In the genomic region with DNA sequence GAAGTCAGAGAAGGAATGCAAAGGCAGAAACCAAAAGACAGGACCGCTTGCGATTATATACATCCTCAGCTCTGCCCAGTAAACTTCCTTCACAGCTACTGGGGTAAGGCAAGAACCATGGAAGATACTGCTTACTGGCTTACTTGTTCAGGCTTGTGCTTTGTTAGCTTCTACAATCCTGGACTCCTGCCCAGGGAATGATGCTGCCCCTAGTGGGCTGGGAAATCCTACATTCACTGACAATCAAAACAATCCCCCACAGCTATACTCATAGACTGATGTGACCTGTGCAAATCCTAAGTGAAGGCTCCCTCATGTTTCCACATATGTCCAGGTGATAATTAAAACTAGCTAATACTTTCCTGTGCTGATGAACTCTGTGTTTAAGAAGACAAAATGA, we compare ENCODE assay signal across 19 mouse cellular contexts.
A peak's percentile ranks its signal among the peaks of the same experiment; 100 is the strongest.
DNase-seq lines count a peak whose midpoint lies in the region.
"Had no signal": no experiment of that assay in that cellular context is flagged by ENCODE, and none has a peak within 500 bp of the region (broad histone marks: within the 10 kb centered on the region; RNA-seq: fewer than 3 reads in every experiment).

No protein-coding gene starts in this region.

- DNase-seq in cerebellum, postnatal 14 days, result peak; percentile 13 to 33
- DNase-seq in cerebellum, adult 18-20 months, result no peak
- peak; percentile 21 to 26 for DNase-seq in layer of hippocampus, postnatal 10 days (ENCODE audit: low spot score in 2 of 2)
- no peak for DNase-seq in layer of hippocampus, adult 18-20 months (ENCODE audit: low spot score in 2 of 2)
- peak; percentile 4 for DNase-seq in right cerebral cortex, postnatal 4 days
- DNase-seq in right cerebral cortex, adult 2 months (ENCODE audit: low spot score in 2 of 2), result no peak
- no peak for DNase-seq in urinary bladder, postnatal 25 days (ENCODE audit: low spot score)
- DNase-seq in urinary bladder, postnatal 10 days (ENCODE audit: low spot score), result no peak
- DNase-seq: adrenal gland, postnatal 36 days; cerebellum, adult 8-10 months; embryo, embryonic 11 days; gastrocnemius, postnatal 25 days; heart, adult 11 months; kidney, adult 11 months; liver, embryonic 13.5 days; lung, adult 18-20 months; lung, postnatal 4 days; midbrain, embryonic 14.5 days; retina, postnatal 1 day had no signal

Comparison
In these comparisons a context has a peak if more than half of its experiments do, and no peak if none do; other contexts are left out.
1. DNase-seq: peak in cerebellum, postnatal 14 days (2 of 2), layer of hippocampus, postnatal 10 days (2 of 2) and right cerebral cortex, postnatal 4 days (single experiment); none in cerebellum, adult 18-20 months (0 of 2), layer of hippocampus, adult 18-20 months (0 of 2), right cerebral cortex, adult 2 months (0 of 2), urinary bladder, postnatal 25 days (single experiment) and urinary bladder, postnatal 10 days (single experiment).